Mouse (Mus musculus): Measurements from ENCODE around the gene Gm20683. TPM values are rescaled to one million over a fixed set of nuclear protein-coding genes. Genes with fewer than 3 reads are reported as not detected.

Gm20683 gene
- polyA plus RNA-seq, 1 experiment from 2014 or later, result 0.36 TPM

GRCm38 (mm10) chr17:25830806-25831431 lies 10.6 kb downstream of the Gm20683 start:
- 84% methylated on average over 14 of the region's 14 CpGs for WGBS
- no peaks in the 10 kb centered on the region for H3K9me3 ChIP-seq (replicated peaks; ENCODE audit: control insufficient read depth, low read length)
- H3K27me3 ChIP-seq (ENCODE audit: control insufficient read depth, insufficient read depth, low read length), result no peaks in the 10 kb centered on the region
- H3K4me3 ChIP-seq (ENCODE audit: low read depth, low read length), result peak overlapping the region; percentile 89; the same call in 1 of the 2 replicates
- no peak for DNase-seq (ENCODE audit: low spot score)
- H3K27ac ChIP-seq (replicated peaks; ENCODE audit: low read depth, low read length), result no peak overlapping the region
- no peak overlapping the region for H3K9ac ChIP-seq (replicated peaks; ENCODE audit: low read length)
- ATAC-seq (replicated peaks; ENCODE audit: insufficient number of reproducible peaks, low FRiP score, low TSS enrichment, low read depth), result no peak
- peak overlapping the region; percentile 75 for H3K4me2 ChIP-seq (ENCODE audit: low read depth, low read length)
- H3K4me1 ChIP-seq (ENCODE audit: control insufficient read depth, insufficient read depth, low read length), result peaks cover 23% of the 10 kb centered on the region
- peaks cover 2% of the 10 kb centered on the region for H3K36me3 ChIP-seq (replicated peaks; ENCODE audit: control insufficient read depth, insufficient read depth, low read depth, low read length)

- WGBS, result 89% methylated on average over 4 of the region's 4 CpGs
- Histone ChIP-seq H3K4me1 (ENCODE audit: control insufficient read depth, insufficient read depth, low read length) (peaks cover 23% of the 10 kb centered on the region), H3K27ac (replicated peaks; ENCODE audit: low read depth, low read length) (no peak overlapping the region), H3K4me2 (ENCODE audit: low read depth, low read length) (peak overlapping the region; percentile 42; the same call in 1 of the 2 replicates), H3K9ac (replicated peaks; ENCODE audit: low read length) (no peak overlapping the region), H3K4me3 (ENCODE audit: low read depth, low read length) (no peak overlapping the region), H3K27me3 (ENCODE audit: control insufficient read depth, insufficient read depth, low read length) (no peaks in the 10 kb centered on the region), H3K9me3 (replicated peaks; ENCODE audit: control insufficient read depth, low read length) (no peaks in the 10 kb centered on the region), H3K36me3 (replicated peaks; ENCODE audit: control insufficient read depth, insufficient read depth, low read depth, low read length) (peaks cover 2% of the 10 kb centered on the region)
- ATAC-seq (replicated peaks; ENCODE audit: insufficient number of reproducible peaks, low FRiP score, low TSS enrichment, low read depth) (no peak), DNase-seq (ENCODE audit: low spot score) (no peak)
Measured at GRCm38 (mm10) chr17:25830200-25830753, 11.3 kb downstream of the Gm20683 start.

- DNase-seq (ENCODE audit: low spot score) (no peak), ATAC-seq (replicated peaks; ENCODE audit: insufficient number of reproducible peaks, low FRiP score, low TSS enrichment, low read depth) (no peak)
- H3K27ac ChIP-seq (replicated peaks; ENCODE audit: low read depth, low read length), result no peak overlapping the region
- H3K4me1 ChIP-seq (ENCODE audit: control insufficient read depth, insufficient read depth, low read length), result peaks cover 20% of the 10 kb centered on the region
- peak overlapping the region; percentile 53 for H3K4me3 ChIP-seq (ENCODE audit: low read depth, low read length)
- H3K9ac ChIP-seq (replicated peaks; ENCODE audit: low read length), result peak overlapping the region; percentile 80
- 39% methylated on average over 8 of the region's 8 CpGs for WGBS
- H3K27me3 ChIP-seq (ENCODE audit: control insufficient read depth, insufficient read depth, low read length), result no peaks in the 10 kb centered on the region
- no peaks in the 10 kb centered on the region for H3K9me3 ChIP-seq (replicated peaks; ENCODE audit: control insufficient read depth, low read length)
- peak overlapping the region; percentile 42 for H3K4me2 ChIP-seq (ENCODE audit: low read depth, low read length)
- no peaks in the 10 kb centered on the region; the same call in none of the 2 replicates for H3K36me3 ChIP-seq (replicated peaks; ENCODE audit: control insufficient read depth, insufficient read depth, low read depth, low read length)
Measured at GRCm38 (mm10) chr17:25829558-25830017, 12.0 kb downstream of the Gm20683 start.

GRCm38 (mm10) chr17:25828712-25829557 lies 12.6 kb downstream of the Gm20683 start, which contains the start of gene Jmjd8:
TSS of gene Jmjd8 (plus strand) at chr17:25828867.
- ATAC-seq (replicated peaks; ENCODE audit: insufficient number of reproducible peaks, low FRiP score, low TSS enrichment, low read depth) (peak; percentile 20; the same call in 1 of the 2 replicates), DNase-seq (ENCODE audit: low spot score) (peak; percentile 84)
- Histone ChIP-seq H3K27me3 (ENCODE audit: control insufficient read depth, insufficient read depth, low read length) (no peaks in the 10 kb centered on the region), H3K4me2 (ENCODE audit: low read depth, low read length) (peak within 1 kb of the TSS; percentile 42), H3K27ac (replicated peaks; ENCODE audit: low read depth, low read length) (peak within 1 kb of the TSS; percentile 68), H3K9me3 (replicated peaks; ENCODE audit: control insufficient read depth, low read length) (no peaks in the 10 kb centered on the region), H3K36me3 (replicated peaks; ENCODE audit: control insufficient read depth, insufficient read depth, low read depth, low read length) (no peaks in the 10 kb centered on the region; the same call in none of the 2 replicates), H3K9ac (replicated peaks; ENCODE audit: low read length) (peak within 1 kb of the TSS; percentile 80), H3K4me3 (ENCODE audit: low read depth, low read length) (peak within 1 kb of the TSS; percentile 53), H3K4me1 (ENCODE audit: control insufficient read depth, insufficient read depth, low read length) (peaks cover 20% of the 10 kb centered on the region)
- WGBS, result 1% methylated on average over 32 of the region's 32 CpGs

- Histone ChIP-seq H3K9ac (replicated peaks; ENCODE audit: low read length) (peak overlapping the region; percentile 80; the same call in 1 of the 2 replicates), H3K36me3 (replicated peaks; ENCODE audit: control insufficient read depth, insufficient read depth, low read depth, low read length) (no peaks in the 10 kb centered on the region; the same call in none of the 2 replicates), H3K27ac (replicated peaks; ENCODE audit: low read depth, low read length) (no peak overlapping the region), H3K27me3 (ENCODE audit: control insufficient read depth, insufficient read depth, low read length) (no peaks in the 10 kb centered on the region), H3K4me3 (ENCODE audit: low read depth, low read length) (no peak overlapping the region), H3K9me3 (replicated peaks; ENCODE audit: control insufficient read depth, low read length) (no peaks in the 10 kb centered on the region), H3K4me1 (ENCODE audit: control insufficient read depth, insufficient read depth, low read length) (peaks cover 18% of the 10 kb centered on the region), H3K4me2 (ENCODE audit: low read depth, low read length) (peak overlapping the region; percentile 42)
- WGBS, result 84% methylated on average over 8 of the region's 8 CpGs
- ATAC-seq (replicated peaks; ENCODE audit: insufficient number of reproducible peaks, low FRiP score, low TSS enrichment, low read depth) (no peak), DNase-seq (ENCODE audit: low spot score) (no peak)
Measured at GRCm38 (mm10) chr17:25828223-25828594, 13.4 kb downstream of the Gm20683 start.

- DNase-seq (ENCODE audit: low spot score) (no peak), ATAC-seq (replicated peaks; ENCODE audit: insufficient number of reproducible peaks, low FRiP score, low TSS enrichment, low read depth) (no peak)
- WGBS, result 95% methylated on average over 22 of the region's 22 CpGs
- H3K9ac ChIP-seq (replicated peaks; ENCODE audit: low read length), result no peak overlapping the region
- no peaks in the 10 kb centered on the region for H3K27me3 ChIP-seq (ENCODE audit: control insufficient read depth, insufficient read depth, low read length)
- no peaks in the 10 kb centered on the region; the same call in none of the 2 replicates for H3K36me3 ChIP-seq (replicated peaks; ENCODE audit: control insufficient read depth, insufficient read depth, low read depth, low read length)
- no peak overlapping the region for H3K4me2 ChIP-seq (ENCODE audit: low read depth, low read length)
- peaks cover 18% of the 10 kb centered on the region for H3K4me1 ChIP-seq (ENCODE audit: control insufficient read depth, insufficient read depth, low read length)
- H3K9me3 ChIP-seq (replicated peaks; ENCODE audit: control insufficient read depth, low read length), result no peaks in the 10 kb centered on the region
- no peak overlapping the region for H3K27ac ChIP-seq (replicated peaks; ENCODE audit: low read depth, low read length)
- H3K4me3 ChIP-seq (ENCODE audit: low read depth, low read length), result no peak overlapping the region
Measured at GRCm38 (mm10) chr17:25827546-25828222, 13.9 kb downstream of the Gm20683 start.

GRCm38 (mm10) chr17:25827011-25827410 lies 14.6 kb downstream of the Gm20683 start:
- Histone ChIP-seq H3K4me3 (ENCODE audit: low read depth, low read length) (no peak overlapping the region), H3K27ac (replicated peaks; ENCODE audit: low read depth, low read length) (no peak overlapping the region), H3K4me1 (ENCODE audit: control insufficient read depth, insufficient read depth, low read length) (peaks cover 18% of the 10 kb centered on the region), H3K9me3 (replicated peaks; ENCODE audit: control insufficient read depth, low read length) (no peaks in the 10 kb centered on the region), H3K4me2 (ENCODE audit: low read depth, low read length) (no peak overlapping the region), H3K36me3 (replicated peaks; ENCODE audit: control insufficient read depth, insufficient read depth, low read depth, low read length) (no peaks in the 10 kb centered on the region; the same call in none of the 2 replicates), H3K27me3 (ENCODE audit: control insufficient read depth, insufficient read depth, low read length) (no peaks in the 10 kb centered on the region), H3K9ac (replicated peaks; ENCODE audit: low read length) (no peak overlapping the region)
- ATAC-seq (replicated peaks; ENCODE audit: insufficient number of reproducible peaks, low FRiP score, low TSS enrichment, low read depth) (no peak), DNase-seq (ENCODE audit: low spot score) (no peak)
- 95% methylated on average over 13 of the region's 13 CpGs for WGBS

Data from embryonic facial prominence, embryonic 11.5 days (tissue).